Mouse (Mus musculus): ENCODE measurements around the gene Uncx. TPM values are rescaled to one million over a fixed set of nuclear protein-coding genes. Genes with fewer than 3 reads are reported as not detected.
A peak's percentile ranks its signal among the peaks of the same experiment; 100 is the strongest.

The Uncx gene
- polyA plus RNA-seq, 1 experiment: not detected

- no peak for TF ChIP-seq GATA1 (IDR thresholded peaks at IDR 0.05; ENCODE audit: borderline replicate concordance, low read length)
- no peak for TF ChIP-seq FLI1 (IDR thresholded peaks at IDR 0.05; ENCODE audit: low read length)
- no peak overlapping the region for H3K4me3 ChIP-seq (replicated peaks)
- peaks cover 18% of the 10 kb centered on the region for H3K9me3 ChIP-seq
- H3K27me3 ChIP-seq (replicated peaks): peaks cover 58% of the 10 kb centered on the region
- H3K4me1 ChIP-seq: 0 out of 2 replicates have a peak, but pooled peaks cover 3% of the 10 kb centered on the region
- H3K36me3 ChIP-seq (replicated peaks; ENCODE audit: low read length): no peaks in the 10 kb centered on the region
These were observed 27.0 kb upstream of the Uncx start for GRCm38 (mm10) chr5:139516281-139516680.

GRCm38 (mm10) chr5:139520069-139520834 lies 23.0 kb upstream of the Uncx start:
- TF ChIP-seq FLI1 (IDR thresholded peaks at IDR 0.05; ENCODE audit: low read length) (no peak), GATA1 (IDR thresholded peaks at IDR 0.05; ENCODE audit: borderline replicate concordance, low read length) (no peak)
- Histone ChIP-seq H3K36me3 (replicated peaks; ENCODE audit: low read length) (no peaks in the 10 kb centered on the region), H3K9me3 (peaks cover 11% of the 10 kb centered on the region), H3K4me3 (replicated peaks) (no peak overlapping the region), H3K4me1 (0 out of 2 replicates have a peak, but pooled peaks cover 3% of the 10 kb centered on the region), H3K27me3 (replicated peaks) (peaks cover 61% of the 10 kb centered on the region)

- H3K36me3 ChIP-seq (replicated peaks; ENCODE audit: low read length): no peaks in the 10 kb centered on the region
- H3K9me3 ChIP-seq: peaks cover 11% of the 10 kb centered on the region
- TF ChIP-seq GATA1 (IDR thresholded peaks at IDR 0.05; ENCODE audit: borderline replicate concordance, low read length) (no peak), FLI1 (IDR thresholded peaks at IDR 0.05; ENCODE audit: low read length) (no peak)
- H3K4me3 ChIP-seq (replicated peaks): no peak overlapping the region
- peaks cover 59% of the 10 kb centered on the region for H3K27me3 ChIP-seq (replicated peaks)
- 0 out of 2 replicates have a peak, but pooled peaks cover 3% of the 10 kb centered on the region for H3K4me1 ChIP-seq
These were observed 21.3 kb upstream of the Uncx start for GRCm38 (mm10) chr5:139521987-139522386.

- H3K36me3 ChIP-seq (replicated peaks; ENCODE audit: low read length): no peaks in the 10 kb centered on the region
- peaks cover 75% of the 10 kb centered on the region for H3K27me3 ChIP-seq (replicated peaks)
- peaks cover 1% of the 10 kb centered on the region for H3K9me3 ChIP-seq
- no peak for TF ChIP-seq GATA1 (IDR thresholded peaks at IDR 0.05; ENCODE audit: borderline replicate concordance, low read length)
- no peak for TF ChIP-seq FLI1 (IDR thresholded peaks at IDR 0.05; ENCODE audit: low read length)
- no peak overlapping the region for H3K4me3 ChIP-seq (replicated peaks)
- no peaks in the 10 kb centered on the region for H3K4me1 ChIP-seq
These were observed 14.4 kb upstream of the Uncx start for GRCm38 (mm10) chr5:139528851-139529250.

GRCm38 (mm10) chr5:139535386-139535919 lies 7.8 kb upstream of the Uncx start:
- H3K4me3 ChIP-seq (replicated peaks): peak overlapping the region; percentile 73
- peaks cover 91% of the 10 kb centered on the region for H3K27me3 ChIP-seq (replicated peaks)
- no peaks in the 10 kb centered on the region for H3K36me3 ChIP-seq (replicated peaks; ENCODE audit: low read length)
- H3K4me1 ChIP-seq: peaks cover 20% of the 10 kb centered on the region
- no peaks in the 10 kb centered on the region for H3K9me3 ChIP-seq
- TF ChIP-seq GATA1 (IDR thresholded peaks at IDR 0.05; ENCODE audit: borderline replicate concordance, low read length) (no peak), FLI1 (IDR thresholded peaks at IDR 0.05; ENCODE audit: low read length) (no peak)

GRCm38 (mm10) chr5:139536211-139536910 lies 6.9 kb upstream of the Uncx start:
- Histone ChIP-seq H3K27me3 (replicated peaks) (peaks cover 94% of the 10 kb centered on the region), H3K9me3 (no peaks in the 10 kb centered on the region), H3K36me3 (replicated peaks; ENCODE audit: low read length) (no peaks in the 10 kb centered on the region), H3K4me3 (replicated peaks) (no peak overlapping the region), H3K4me1 (peaks cover 22% of the 10 kb centered on the region)
- TF ChIP-seq FLI1 (IDR thresholded peaks at IDR 0.05; ENCODE audit: low read length) (no peak), GATA1 (IDR thresholded peaks at IDR 0.05; ENCODE audit: borderline replicate concordance, low read length) (no peak)

GRCm38 (mm10) chr5:139536911-139537738 lies 6.2 kb upstream of the Uncx start:
- TF ChIP-seq FLI1 (IDR thresholded peaks at IDR 0.05; ENCODE audit: low read length) (no peak), GATA1 (IDR thresholded peaks at IDR 0.05; ENCODE audit: borderline replicate concordance, low read length) (no peak)
- Histone ChIP-seq H3K27me3 (replicated peaks) (peaks cover 95% of the 10 kb centered on the region), H3K4me1 (peaks cover 22% of the 10 kb centered on the region), H3K4me3 (replicated peaks) (no peak overlapping the region), H3K9me3 (no peaks in the 10 kb centered on the region), H3K36me3 (replicated peaks; ENCODE audit: low read length) (no peaks in the 10 kb centered on the region)

GRCm38 (mm10) chr5:139537739-139538135 lies 5.6 kb upstream of the Uncx start:
- Histone ChIP-seq H3K27me3 (replicated peaks) (peaks cover 95% of the 10 kb centered on the region), H3K4me1 (peaks cover 22% of the 10 kb centered on the region), H3K4me3 (replicated peaks) (no peak overlapping the region), H3K9me3 (no peaks in the 10 kb centered on the region), H3K36me3 (replicated peaks; ENCODE audit: low read length) (no peaks in the 10 kb centered on the region)
- TF ChIP-seq GATA1 (IDR thresholded peaks at IDR 0.05; ENCODE audit: borderline replicate concordance, low read length) (no peak), FLI1 (IDR thresholded peaks at IDR 0.05; ENCODE audit: low read length) (no peak)

Measured in megakaryocyte, embryonic 14.5 days (primary cell).